Mouse (Mus musculus) effector memory CD4-positive, alpha-beta T cell, adult 5 months (primary cell): ENCODE results near the gene Tpgs1. TPM values are rescaled to one million over a fixed set of nuclear protein-coding genes. Genes with fewer than 3 reads are reported as not detected.

Source experiments
- polyA plus RNA-seq: library from polyadenylated mRNA; unstranded; fragments of 100-300 nt; shearing (Covaris generic); gene quantifications from one replicate; pipeline ENCODE4 v1.2.1, GENCODE M21; 2017

Gene Tpgs1
- 24.0 TPM for polyA plus RNA-seq

GRCm38 (mm10) chr10:79668771-79669575, at the start of gene Tpgs1:
Gene Tpgs1, plus strand, starts transcription at chr10:79669369.

GRCm38 (mm10) chr10:79637128-79638110, 31.8 kb upstream of the Tpgs1 start, which contains the start of gene Shc2:
Gene Shc2, minus strand, starts transcription at chr10:79637918.

DNA sequence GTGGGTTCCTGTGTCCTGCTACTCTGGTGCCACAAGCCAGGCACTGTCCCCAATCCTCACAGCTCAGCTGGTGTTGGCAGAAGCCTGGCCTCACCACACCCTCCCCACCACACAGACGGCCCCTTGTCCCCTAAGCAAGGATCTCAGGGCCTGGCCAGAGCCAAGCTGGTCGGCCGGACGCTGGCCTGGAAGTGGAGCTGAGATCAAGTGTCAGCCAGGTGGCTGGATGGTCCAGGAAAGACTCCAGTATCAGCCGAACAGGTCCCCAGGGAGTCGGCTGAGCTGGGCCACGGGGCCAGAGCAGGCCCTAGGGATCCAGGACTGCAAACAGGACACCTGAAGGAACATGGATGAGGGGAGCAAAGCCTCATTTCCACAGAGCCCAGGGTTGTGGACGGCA, 23.5 kb upstream of the Tpgs1 start, which contains the start of gene Odf3l2:
Gene Odf3l2, minus strand, starts transcription at position 28 of the 400 bp plus-strand sequence.

GRCm38 (mm10) chr10:79664131-79664665, 5.0 kb upstream of the Tpgs1 start, which contains the start of gene Madcam1:
Gene Madcam1, plus strand, starts transcription at chr10:79664559.

DNA sequence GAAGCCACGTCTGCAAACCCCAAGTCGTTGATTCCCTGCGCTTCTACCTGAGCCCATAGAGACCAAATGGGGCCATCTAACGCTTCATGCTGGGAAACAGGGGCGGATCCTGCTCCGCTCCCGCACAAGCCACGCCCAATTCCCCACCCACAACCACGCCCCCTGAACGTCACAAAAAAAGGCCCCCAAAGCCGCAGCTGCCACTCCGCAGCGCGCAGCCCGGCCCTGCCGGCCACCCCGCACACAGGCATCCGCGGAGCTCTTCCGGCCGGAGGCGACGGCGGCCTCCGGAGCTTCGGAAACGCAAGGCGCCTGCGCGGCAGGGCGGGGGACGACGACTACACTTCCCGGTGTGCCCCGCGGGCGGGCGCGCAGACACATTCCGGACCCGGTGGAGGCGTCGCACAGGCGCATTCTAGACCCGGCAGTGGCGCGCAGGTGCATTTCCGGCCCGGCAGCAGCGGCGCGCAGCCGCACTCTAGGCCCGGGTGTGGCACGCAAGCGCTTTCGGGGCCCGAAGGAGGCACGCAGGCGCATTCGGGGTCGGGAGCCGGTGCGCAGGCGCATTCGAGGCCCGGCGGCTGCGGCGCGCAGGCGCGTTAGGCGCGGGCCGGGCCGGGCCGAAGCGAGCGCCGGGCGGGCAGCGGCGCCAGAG, 12.5 kb downstream of the Tpgs1 start, which contains the start of gene Cdc34:
Gene Cdc34, plus strand, starts transcription at position 605 of the 655 bp plus-strand sequence.

DNA sequence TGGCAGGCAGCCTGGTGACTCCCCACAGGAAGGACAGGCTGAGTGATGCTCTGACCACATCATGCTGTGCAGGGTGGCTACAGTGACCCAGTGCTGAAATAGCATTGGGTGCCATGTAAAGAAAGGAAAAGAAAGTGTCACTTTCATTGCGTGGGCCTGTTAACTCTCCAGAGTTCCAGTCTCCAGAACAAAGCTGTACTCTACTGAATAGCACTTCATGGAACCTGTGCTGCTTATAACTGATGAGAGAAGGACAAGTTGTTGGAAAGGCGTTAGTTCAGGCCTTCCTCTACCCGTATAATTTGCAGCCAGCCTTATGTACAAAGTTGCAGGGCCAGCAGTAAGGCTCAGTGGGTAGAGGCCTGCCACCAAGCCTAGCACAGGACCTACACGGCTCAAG, 19.6 kb downstream of the Tpgs1 start, which contains the start of gene Gzmm:
Gene Gzmm, plus strand, starts transcription at position 301 of the 400 bp plus-strand sequence.

GRCm38 (mm10) chr10:79704065-79704969, 35.1 kb downstream of the Tpgs1 start, which contains the start of gene Bsg:
Gene Bsg, plus strand, starts transcription at chr10:79704491.

GRCm38 (mm10) chr10:79716254-79716987, 47.3 kb downstream of the Tpgs1 start, which contains the start of gene Hcn2:
Gene Hcn2, plus strand, starts transcription at chr10:79716634.

Other genes with a start within 250 kb of the Tpgs1 start
- not detected for gene Vmn2r83, start 200.6 kb upstream of the Tpgs1 start, polyA plus RNA-seq
- 1.7 TPM for gene Plpp2, start 135.6 kb upstream of the Tpgs1 start, polyA plus RNA-seq
- 49.2 TPM for gene Mier2, start 114.2 kb upstream of the Tpgs1 start, polyA plus RNA-seq
- gene Theg, start 82.0 kb upstream of the Tpgs1 start, polyA plus RNA-seq, result not detected
- not detected for gene C2cd4c, start 55.3 kb upstream of the Tpgs1 start, polyA plus RNA-seq
- not detected for gene Shc2, start 31.5 kb upstream of the Tpgs1 start, polyA plus RNA-seq
- not detected for gene Odf3l2, start 23.6 kb upstream of the Tpgs1 start, polyA plus RNA-seq
- gene Madcam1, start 4.8 kb upstream of the Tpgs1 start, polyA plus RNA-seq, result not detected
- gene Cdc34, start 12.8 kb downstream of the Tpgs1 start, polyA plus RNA-seq, result 83.3 TPM
- gene Gzmm, start 19.7 kb downstream of the Tpgs1 start, polyA plus RNA-seq, result 2.7 TPM
- 178 TPM for gene Bsg, start 35.1 kb downstream of the Tpgs1 start, polyA plus RNA-seq
- gene Hcn2, start 47.3 kb downstream of the Tpgs1 start, polyA plus RNA-seq, result 0.12 TPM
- 33.4 TPM for gene Polrmt, start 77.2 kb downstream of the Tpgs1 start, polyA plus RNA-seq
- not detected for gene Fgf22, start 85.7 kb downstream of the Tpgs1 start, polyA plus RNA-seq
- gene Rnf126, start 97.6 kb downstream of the Tpgs1 start, polyA plus RNA-seq, result 47.0 TPM
- gene Fstl3, start 107.9 kb downstream of the Tpgs1 start, polyA plus RNA-seq, result 0.31 TPM
- gene Prss57, start 121.6 kb downstream of the Tpgs1 start, polyA plus RNA-seq, result not detected
- 3.5 TPM for gene Palm, start 124.2 kb downstream of the Tpgs1 start, polyA plus RNA-seq
- gene Misp, start 151.6 kb downstream of the Tpgs1 start, polyA plus RNA-seq, result not detected
- gene Ptbp1, start 185.1 kb downstream of the Tpgs1 start, polyA plus RNA-seq, result 555 TPM
- gene Prtn3, start 205.1 kb downstream of the Tpgs1 start, polyA plus RNA-seq, result not detected
- gene Plppr3, start 205.3 kb downstream of the Tpgs1 start, polyA plus RNA-seq, result 11.3 TPM
- not detected for gene Elane, start 216.9 kb downstream of the Tpgs1 start, polyA plus RNA-seq
- gene Cfd, start 221.5 kb downstream of the Tpgs1 start, polyA plus RNA-seq, result not detected
- gene Med16, start 239.6 kb downstream of the Tpgs1 start, polyA plus RNA-seq, result 31.9 TPM
- gene Gm26602, start 241.5 kb downstream of the Tpgs1 start, polyA plus RNA-seq, result 11.6 TPM
- 0.26 TPM for gene Kiss1r, start 247.6 kb downstream of the Tpgs1 start, polyA plus RNA-seq